Mouse (Mus musculus) forebrain, embryonic 15.5 days (tissue): ENCODE measurements around the gene C77080. TPM values are rescaled to one million over a fixed set of nuclear protein-coding genes. Genes with fewer than 3 reads are reported as not detected.

Experiments
- ATAC-seq: fragments of 200-750 bp; cut with Nextera tagmentation; replicated peaks from 2 replicates; pipeline ENCODE4 v1.8.0; 2017; ENCODE audit warnings: mild to moderate bottlenecking, moderate TSS enrichment, moderate library complexity
- H3K27ac ChIP-seq: fragments of 300-500 bp; sonication (generic); replicated peaks from 2 replicates; pipeline ENCODE4 v1.5.1; 2015; ENCODE audit warnings: mild to moderate bottlenecking, inconsistent platforms
- H3K27me3 ChIP-seq: fragments of 300-500 bp; sonication (generic); 2 replicates; pipeline ENCODE4 v1.6.1; 2015; ENCODE audit warnings: inconsistent platforms
- H3K36me3 ChIP-seq: fragments of 300-500 bp; sonication (generic); 2 replicates; pipeline ENCODE4 v1.6.1; 2015; ENCODE audit warnings: mild to moderate bottlenecking, inconsistent platforms
- H3K4me1 ChIP-seq: fragments of 300-500 bp; sonication (generic); 2 replicates; pipeline ENCODE4 v1.6.1; 2015; ENCODE audit warnings: inconsistent platforms
- H3K4me2 ChIP-seq: fragments of 300-500 bp; sonication (generic); replicated peaks from 2 replicates; pipeline ENCODE4 v1.6.1; 2015; ENCODE audit warnings: mild to moderate bottlenecking, inconsistent platforms
- H3K4me3 ChIP-seq: fragments of 300-500 bp; sonication (generic); 2 replicates; pipeline ENCODE4 v1.5.1; 2015; ENCODE audit warnings: mild to moderate bottlenecking, inconsistent platforms
- H3K9ac ChIP-seq: fragments of 300-500 bp; sonication (generic); replicated peaks from 2 replicates; pipeline ENCODE4 v1.6.1; 2015; ENCODE audit warnings: mild to moderate bottlenecking, inconsistent platforms
- H3K9me3 ChIP-seq: fragments of 300-500 bp; sonication (generic); 2 replicates; pipeline ENCODE4 v1.6.1; 2016; ENCODE audit warnings: inconsistent platforms
- WGBS: fragments of 180-500 bp; shearing (Covaris S2); methylation state at CpG from one replicate; pipeline ENCODE4 v1.1.7; 2015; ENCODE audit warnings: mixed read lengths; 5-methylcytosine and 5-hydroxymethylcytosine counted together
- microRNA-seq: library from miRNA; unstranded; fragments of <30 nt; microRNA quantifications from one replicate; pipeline ENCODE4, GENCODE M21; 2016
- polyA plus RNA-seq: library from polyadenylated mRNA; unstranded; fragments of >200 nt; fragmentation: Nextera tagmentation; extraction: Ambion mirVana; gene quantifications from 2 replicates; pipeline ENCODE4 v1.2.1, GENCODE M21; 2015

Gene C77080
- polyA plus RNA-seq, 1 experiment from 2014 or later: 4.1 TPM

DNA sequence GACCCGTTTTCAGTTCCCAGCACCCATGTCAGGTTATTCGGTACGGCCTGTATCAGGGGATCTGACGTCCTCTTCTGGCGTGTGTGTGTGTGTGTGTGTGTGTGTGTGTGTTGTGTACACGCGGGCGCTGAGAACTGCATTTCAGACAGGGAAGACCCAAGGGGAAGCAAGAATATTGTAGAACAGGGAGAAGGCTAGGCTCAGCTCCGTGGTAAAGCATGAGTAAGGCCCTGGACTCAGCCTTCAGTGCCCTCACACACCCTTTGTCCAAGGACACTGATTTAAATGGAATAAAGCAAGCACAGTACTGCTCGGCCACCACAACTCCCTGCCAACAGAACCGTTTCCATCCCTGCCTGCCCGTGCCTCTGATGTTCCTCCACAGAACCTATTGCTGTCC, 70.7 kb downstream of the C77080 start:
- H3K27ac ChIP-seq: peak overlapping the region; percentile 89; the same call in 1 of the 2 replicates
- no peak for ATAC-seq
- peak overlapping the region; percentile 84 for H3K4me3 ChIP-seq
- no peaks in the 10 kb centered on the region for H3K9me3 ChIP-seq
- H3K4me2 ChIP-seq: peak overlapping the region; percentile 78
- WGBS: 3% methylated on average over 12 of the region's 12 CpGs
- no peaks in the 10 kb centered on the region for H3K27me3 ChIP-seq
- H3K4me1 ChIP-seq: peaks cover 27% of the 10 kb centered on the region
- peaks cover 7% of the 10 kb centered on the region; the same call in 1 of the 2 replicates for H3K36me3 ChIP-seq
- peak overlapping the region; percentile 76 for H3K9ac ChIP-seq

DNA sequence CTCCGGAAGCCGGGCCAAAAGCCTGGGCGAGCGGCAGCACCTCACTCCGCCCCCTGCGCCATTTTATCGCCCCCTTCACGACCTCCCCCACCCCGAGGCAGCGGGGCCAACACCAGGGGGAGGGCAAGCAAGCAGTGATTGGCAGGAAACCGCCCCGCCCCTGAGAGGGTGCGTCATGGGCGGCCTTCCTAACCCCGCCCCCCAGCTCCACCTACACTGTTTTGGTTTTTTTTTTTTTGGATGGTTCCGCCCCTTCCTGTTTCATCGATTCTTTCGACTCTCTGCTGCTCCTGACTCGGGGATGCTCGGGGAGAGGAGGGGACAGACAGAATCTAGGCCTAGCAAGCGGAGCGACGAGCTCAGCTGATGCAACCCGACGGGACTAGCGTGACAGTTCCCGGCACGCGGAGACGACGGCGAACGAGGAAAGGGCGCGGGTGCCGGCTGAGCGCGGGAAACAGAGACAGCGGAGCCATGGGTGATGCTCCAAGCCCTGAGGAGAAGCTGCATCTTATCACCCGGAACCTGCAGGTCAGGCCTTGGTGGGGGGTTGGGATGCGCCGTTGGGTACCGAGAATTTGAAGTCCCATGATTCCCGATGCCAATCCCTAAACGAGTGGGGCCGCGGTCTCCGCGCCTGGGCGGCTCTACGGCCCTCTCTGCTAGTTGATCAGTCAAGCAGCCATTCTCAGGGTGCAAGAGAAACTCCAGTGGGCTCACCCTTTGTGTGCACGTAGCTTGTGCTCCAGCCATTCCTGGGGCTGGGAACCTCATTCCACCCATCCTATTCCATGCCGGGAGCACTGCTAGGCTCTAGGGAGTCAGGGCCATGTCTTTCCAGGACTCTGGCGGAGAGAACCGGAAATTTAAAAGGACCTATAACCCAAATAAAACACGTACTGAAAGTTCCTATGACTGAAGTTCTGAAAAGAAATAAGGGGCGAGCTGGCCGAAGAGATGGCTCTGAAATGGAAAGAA, 71.4 kb downstream of the C77080 start, which contains the start of the genes S100pbp and Yars:
S100pbp (minus strand) TSS at position 186 of the 978 bp plus-strand sequence.
Yars (plus strand) TSS at position 219 of the 978 bp plus-strand sequence.
- Histone ChIP-seq H3K36me3 (peaks cover 7% of the 10 kb centered on the region; the same call in 1 of the 2 replicates), H3K4me3 (peak within 1 kb of the TSS; percentile 84), H3K4me1 (peaks cover 27% of the 10 kb centered on the region), H3K9me3 (no peaks in the 10 kb centered on the region), H3K27ac (peak within 1 kb of the TSS; percentile 89), H3K27me3 (no peaks in the 10 kb centered on the region), H3K4me2 (peak within 1 kb of the TSS; percentile 78), H3K9ac (peak within 1 kb of the TSS; percentile 76)
- under 1% methylated on average over 58 of the region's 58 CpGs for WGBS
- peak; percentile 89 for ATAC-seq

DNA sequence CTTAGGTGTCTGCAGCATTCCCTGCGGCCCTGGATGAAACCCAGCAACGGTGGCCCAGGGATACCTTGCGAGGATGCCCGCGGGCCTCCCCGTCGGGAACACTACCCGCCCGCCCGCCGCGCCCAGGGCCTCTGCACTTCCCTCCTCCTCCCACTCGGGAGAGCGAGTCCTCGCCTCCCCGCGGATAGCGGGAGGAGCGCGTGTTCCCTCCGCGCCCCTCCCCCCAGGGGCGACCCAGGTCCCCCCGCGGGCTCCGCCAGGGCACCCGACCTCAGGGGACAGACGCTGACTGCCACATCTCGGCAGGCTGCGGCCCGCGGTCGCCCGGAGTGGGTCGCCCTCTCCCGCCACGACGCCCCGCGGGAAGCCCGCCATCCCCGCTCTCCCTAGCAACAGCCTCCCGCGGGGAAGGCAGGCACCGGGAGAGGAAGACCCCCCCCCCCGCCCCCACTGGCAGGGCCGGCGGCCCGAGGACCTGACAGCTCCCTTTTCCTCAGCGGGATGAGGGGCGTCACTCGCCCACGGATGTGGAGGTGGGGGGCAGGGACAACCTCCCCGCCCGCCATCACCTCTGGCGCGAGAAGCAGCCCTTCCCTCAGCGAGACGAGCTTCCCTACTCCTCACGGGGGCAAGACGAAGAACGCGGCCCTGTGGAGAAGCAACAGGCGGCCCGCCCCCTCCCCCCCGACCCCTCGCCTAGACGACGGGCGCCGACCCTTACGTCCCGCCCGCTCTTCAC, 72.2 kb downstream of the C77080 start:
- peaks cover 27% of the 10 kb centered on the region for H3K4me1 ChIP-seq
- peaks cover 5% of the 10 kb centered on the region; the same call in 1 of the 2 replicates for H3K36me3 ChIP-seq
- under 1% methylated on average over 61 of the region's 74 CpGs for WGBS
- peak overlapping the region; percentile 77 for H3K4me2 ChIP-seq
- no peaks in the 10 kb centered on the region for H3K27me3 ChIP-seq
- peak; percentile 77 for ATAC-seq
- H3K9ac ChIP-seq: peak overlapping the region; percentile 65
- peak overlapping the region; percentile 84 for H3K4me3 ChIP-seq
- peak overlapping the region; percentile 89 for H3K27ac ChIP-seq
- H3K9me3 ChIP-seq: no peaks in the 10 kb centered on the region

DNA sequence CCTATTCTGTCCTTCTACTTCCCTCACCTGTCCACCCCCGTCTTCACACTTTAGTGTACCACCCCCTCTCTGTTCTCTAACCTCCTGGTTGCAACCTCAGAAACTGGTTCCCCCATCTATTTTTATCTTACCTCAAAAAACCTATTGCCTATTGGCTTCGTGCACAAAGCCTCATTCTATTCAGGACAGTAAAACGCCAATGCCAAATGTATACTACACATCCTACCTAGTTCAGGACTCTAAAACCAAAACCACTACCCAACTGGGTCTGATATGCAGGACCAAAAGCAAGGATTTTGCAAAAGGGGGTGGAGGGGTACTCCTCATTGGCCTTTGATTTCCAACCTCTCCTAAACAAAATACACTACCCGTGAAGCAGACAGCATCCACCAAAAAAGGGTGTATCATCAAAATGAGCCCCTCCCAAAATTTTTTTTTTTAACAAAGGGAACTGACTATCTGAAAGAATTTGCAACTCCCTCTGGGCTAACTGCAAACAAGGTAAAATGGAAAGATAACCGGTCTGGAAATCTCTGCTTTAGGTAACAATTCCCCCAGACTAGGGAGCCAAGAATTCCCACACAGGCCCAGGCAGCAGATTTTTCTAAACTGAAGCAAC, 73.1 kb downstream of the C77080 start:
- H3K27ac ChIP-seq: no peak overlapping the region
- no peaks in the 10 kb centered on the region for H3K9me3 ChIP-seq
- H3K27me3 ChIP-seq: no peaks in the 10 kb centered on the region
- peak overlapping the region; percentile 77 for H3K4me2 ChIP-seq
- no peak for ATAC-seq
- H3K9ac ChIP-seq: 0 out of 2 replicates have a peak overlapping the region, but pooled peaks have one; percentile 65
- 32% methylated on average over 5 of the region's 5 CpGs for WGBS
- peaks cover under 1% of the 10 kb centered on the region; the same call in 1 of the 2 replicates for H3K36me3 ChIP-seq
- H3K4me3 ChIP-seq: peak overlapping the region; percentile 84
- peaks cover 27% of the 10 kb centered on the region for H3K4me1 ChIP-seq

DNA sequence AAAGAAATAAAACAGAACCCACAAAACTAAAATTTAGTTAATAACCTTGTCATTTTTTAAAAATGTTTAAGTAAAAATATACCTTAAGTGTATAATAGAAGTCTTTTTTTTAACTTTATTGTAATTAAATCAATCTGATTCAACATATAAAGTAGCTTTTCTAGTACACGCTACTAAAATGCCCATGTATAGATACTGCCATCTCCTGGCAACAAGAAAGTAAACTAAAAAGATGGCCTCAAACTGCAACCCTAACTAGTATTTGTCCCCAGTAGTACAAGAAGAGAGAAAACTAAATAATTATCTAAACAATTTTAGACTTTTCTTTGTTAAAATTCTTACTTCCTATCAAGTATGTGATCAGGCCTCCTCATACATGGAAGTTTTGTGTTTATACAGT, 81.6 kb downstream of the C77080 start:
- WGBS: 54% methylated on average over 1 of the region's 1 CpGs
- Histone ChIP-seq H3K27me3 (no peaks in the 10 kb centered on the region), H3K4me3 (no peak overlapping the region), H3K4me1 (no peaks in the 10 kb centered on the region), H3K9ac (no peak overlapping the region), H3K36me3 (peaks cover 31% of the 10 kb centered on the region), H3K27ac (no peak overlapping the region), H3K9me3 (no peaks in the 10 kb centered on the region), H3K4me2 (no peak overlapping the region)
- no peak for ATAC-seq

DNA sequence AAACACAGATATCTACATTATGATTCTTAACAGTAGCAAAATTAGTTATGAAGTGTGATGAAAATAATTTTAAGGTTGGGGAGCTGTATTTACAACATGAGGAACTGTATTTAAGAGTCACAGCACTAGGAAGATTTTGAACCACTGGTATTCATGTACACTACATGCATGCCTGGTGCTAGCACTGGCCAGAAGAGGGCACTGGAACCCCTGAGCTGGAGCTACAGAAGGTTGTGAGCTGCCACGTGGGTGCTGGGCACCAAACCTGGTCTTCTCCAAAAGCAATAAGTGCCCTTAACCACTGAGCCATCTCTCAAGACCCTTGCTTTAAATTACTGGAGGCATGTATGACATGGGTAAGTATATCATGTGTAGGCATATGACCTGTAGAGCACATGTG, 88.7 kb downstream of the C77080 start:
- no peak overlapping the region for H3K4me2 ChIP-seq
- H3K27ac ChIP-seq: no peak overlapping the region
- no peaks in the 10 kb centered on the region for H3K27me3 ChIP-seq
- H3K9ac ChIP-seq: no peak overlapping the region
- no peak for ATAC-seq
- H3K36me3 ChIP-seq: peaks cover 33% of the 10 kb centered on the region
- 69% methylated on average over 1 of the region's 1 CpGs for WGBS
- H3K4me3 ChIP-seq: no peak overlapping the region
- no peaks in the 10 kb centered on the region for H3K9me3 ChIP-seq
- no peaks in the 10 kb centered on the region for H3K4me1 ChIP-seq

Small RNAs within 50 kb of the gene (microRNA-seq; reads per million reads assigned to microRNA genes)
- gene Gm22994: not detected

Other genes starting within 250 kb of the C77080 start
- gene Rnf19b, start 203.1 kb downstream of the C77080 start, polyA plus RNA-seq: 23.0 and 23.2 TPM in 2 replicates
- not detected in 2 replicates for gene Tmem54, start 155.9 kb downstream of the C77080 start, polyA plus RNA-seq
- gene Hpca, start 139.4 kb downstream of the C77080 start, polyA plus RNA-seq: 48.0 and 53.1 TPM in 2 replicates
- gene Fndc5, start 124.4 kb downstream of the C77080 start, polyA plus RNA-seq: 2.6 and 2.8 TPM in 2 replicates
- gene S100pbp, start 71.7 kb downstream of the C77080 start, polyA plus RNA-seq: 15.3 and 17.2 TPM in 2 replicates
- gene Yars, start 71.6 kb downstream of the C77080 start, polyA plus RNA-seq: 106 and 115 TPM in 2 replicates
- gene Sync, start 26.2 kb upstream of the C77080 start, polyA plus RNA-seq: 0.13 and 0.36 TPM in 2 replicates
- 434 and 436 TPM in 2 replicates for gene Rbbp4, start 74.0 kb upstream of the C77080 start, polyA plus RNA-seq
- gene Zbtb8os, start 74.3 kb upstream of the C77080 start, polyA plus RNA-seq: 28.7 and 29.1 TPM in 2 replicates
- gene Zbtb8a, start 116.7 kb upstream of the C77080 start, polyA plus RNA-seq: 16.1 and 17.8 TPM in 2 replicates
- 7.3 and 7.5 TPM in 2 replicates for gene Zbtb8b, start 179.4 kb upstream of the C77080 start, polyA plus RNA-seq
- 41.6 and 42.7 TPM in 2 replicates for gene Bsdc1, start 200.2 kb upstream of the C77080 start, polyA plus RNA-seq
- gene Tssk3, start 229.6 kb upstream of the C77080 start, polyA plus RNA-seq: 0.34 TPM in 1 of 2 replicates, not detected in the other
- gene Fam229a, start 229.8 kb upstream of the C77080 start, polyA plus RNA-seq: 0.61 TPM in 1 of 2 replicates, not detected in the other